Mouse (Mus musculus) skeletal muscle tissue, adult 2 months (tissue): ENCODE measurements at regions not wholly inside any gene's neighbourhood (a gene's known extent, or its start where the extent isn't known, plus 50 kb on each side); places are given as distances from the start of the nearest gene placed in this dataset.

Source experiments
- DNase-seq: peaks from one replicate; pipeline ENCODE4 v3.0.0-alpha.2; 2012; ENCODE audit warnings: low read depth, low spot score

GRCm38 (mm10) chr9:87961796-87962195, 230.7 kb upstream of the Tbx18 start:
- no peak for DNase-seq

GRCm38 (mm10) chr9:87964508-87964907, 233.4 kb upstream of the Tbx18 start:
- no peak for DNase-seq

- no peak for DNase-seq
Measured at GRCm38 (mm10) chr9:87965103-87965780, 234.2 kb upstream of the Tbx18 start.

GRCm38 (mm10) chr9:87968190-87969082, 237.4 kb upstream of the Tbx18 start:
- peak; percentile 39 for DNase-seq

- DNase-seq, result no peak
Measured at GRCm38 (mm10) chr9:87970586-87970985, 239.5 kb upstream of the Tbx18 start.

- peak; percentile 29 for DNase-seq
Measured at GRCm38 (mm10) chr9:87971791-87972190, 240.7 kb upstream of the Tbx18 start.

GRCm38 (mm10) chr9:87973531-87973930, 242.5 kb upstream of the Tbx18 start:
- DNase-seq, result no peak

GRCm38 (mm10) chr9:87984910-87985309, 253.8 kb upstream of the Tbx18 start:
- DNase-seq, result no peak

- DNase-seq, result no peak
Measured at GRCm38 (mm10) chr9:87985439-87985838, 254.4 kb upstream of the Tbx18 start.

GRCm38 (mm10) chr9:88005945-88006700, 275.1 kb upstream of the Tbx18 start:
- no peak for DNase-seq

- no peak for DNase-seq
Measured at GRCm38 (mm10) chr9:88023752-88024151, 292.7 kb upstream of the Tbx18 start.

GRCm38 (mm10) chr9:88025936-88026335, 294.9 kb upstream of the Tbx18 start:
- DNase-seq, result no peak

- DNase-seq, result no peak
Measured at GRCm38 (mm10) chr9:88030509-88031148, 296.4 kb upstream of the Nt5e start.

GRCm38 (mm10) chr9:88037560-88037959, 289.4 kb upstream of the Nt5e start:
- DNase-seq, result no peak

- no peak for DNase-seq
Measured at GRCm38 (mm10) chr9:88049270-88049669, 277.7 kb upstream of the Nt5e start.

GRCm38 (mm10) chr9:88049792-88050191, 277.2 kb upstream of the Nt5e start:
- DNase-seq, result no peak

- peak; percentile 14 for DNase-seq
Measured at GRCm38 (mm10) chr9:88058551-88058950, 268.4 kb upstream of the Nt5e start.

- no peak for DNase-seq
Measured at GRCm38 (mm10) chr9:88059005-88059404, 268.0 kb upstream of the Nt5e start.

- DNase-seq, result no peak
Measured at GRCm38 (mm10) chr9:88063973-88064676, 262.9 kb upstream of the Nt5e start.

- DNase-seq, result no peak
Measured at GRCm38 (mm10) chr9:88065057-88065456, 261.9 kb upstream of the Nt5e start.

GRCm38 (mm10) chr9:88065777-88066176, 261.2 kb upstream of the Nt5e start:
- DNase-seq, result no peak
